Mouse (Mus musculus) macrophage (primary cell): Measurements from ENCODE around the gene Itm2b. TPM values are rescaled to one million over a fixed set of nuclear protein-coding genes. Genes with fewer than 3 reads are reported as not detected.

Experiments used
- H3K27ac ChIP-seq: fragments of 350-480 bp; formaldehyde crosslinking; 2 replicates; pipeline ENCODE4 v1.9.0; 2021
- H3K36me3 ChIP-seq: fragments of 350-480 bp; formaldehyde crosslinking; 2 replicates; pipeline ENCODE4 v1.9.0; 2021; ENCODE audit errors: inconsistent target
- H3K4me3 ChIP-seq: fragments of 350-480 bp; formaldehyde crosslinking; 2 replicates; pipeline ENCODE4 v1.9.0; 2021; ENCODE audit errors: inconsistent target
- H3K79me2 ChIP-seq: fragments of 350-480 bp; formaldehyde crosslinking; 2 replicates; pipeline ENCODE4 v1.9.0; 2021; ENCODE audit errors: inconsistent target
- WGBS: methylation state at CpG from one replicate; pipeline ENCODE4 v1.1.7; 2026; ENCODE audit warnings: inconsistent platforms; ENCODE audit not compliant: missing documents; 5-methylcytosine and 5-hydroxymethylcytosine counted together
- polyA plus RNA-seq: library from polyadenylated mRNA; stranded (reverse); fragments of 250-400 nt; gene quantifications from 3 replicates; pipeline ENCODE4 v1.2.4, GENCODE M21; 2018; ENCODE audit warnings: inconsistent platforms
- total RNA-seq, 78 experiments: library from RNA; depleted of rRNA; stranded (reverse); fragments of 250-400 nt; gene quantifications; 1 replicate in 9 of 78; 2 replicates in 24 of 78; 3 replicates in 43 of 78; 4 replicates in 2 of 78; pipeline ENCODE4 v1.2.4; 2018; ENCODE audit warnings: inconsistent platforms in 56 of 78

The Itm2b gene
- 100 to 1,000 TPM in 25 of 26 experiments, 10 to 100 TPM in 1; 99.9 to 715 (median 297) TPM for total RNA-seq (2018; cell fraction: chromatin; rRNA removed)
- 1,000 to 10,000 TPM; 2,781 to 4,191 (median 3,475) TPM for total RNA-seq (2018; cell fraction: cytosol; rRNA removed)
- 1,000 to 10,000 TPM in 24 of 26 experiments, 100 to 1,000 TPM in 2; 559 to 2,630 (median 1,649) TPM for total RNA-seq (2018; cell fraction: nucleus; rRNA removed)
- 3,192 to 6,999 TPM (median 6,128 TPM) in 3 replicates for polyA plus RNA-seq

GRCm38 (mm10) chr14:73384913-73385719 lies at the start of gene Itm2b:
Itm2b (minus strand) TSS chr14:73385289.
- WGBS: 4% methylated on average over 48 of the region's 62 CpGs
- peaks cover 57% of the 10 kb centered on the region for H3K79me2 ChIP-seq
- H3K27ac ChIP-seq: peak within 1 kb of the TSS; percentile 70
- peaks cover 5% of the 10 kb centered on the region; the same call in 1 of the 2 replicates for H3K36me3 ChIP-seq
- peak within 1 kb of the TSS; percentile 66 for H3K4me3 ChIP-seq

- Histone ChIP-seq H3K36me3 (no peaks in the 10 kb centered on the region), H3K4me3 (no peak overlapping the region), H3K27ac (peak overlapping the region; percentile 55), H3K79me2 (no peaks in the 10 kb centered on the region)
- 20% methylated on average over 6 of the region's 6 CpGs for WGBS
These were observed 48.4 kb upstream of the Itm2b start for GRCm38 (mm10) chr14:73433487-73433886.

GRCm38 (mm10) chr14:73430571-73430970 lies 45.5 kb upstream of the Itm2b start:
- 79% methylated on average over 12 of the region's 12 CpGs for WGBS
- no peaks in the 10 kb centered on the region for H3K79me2 ChIP-seq
- H3K36me3 ChIP-seq: no peaks in the 10 kb centered on the region
- no peak overlapping the region for H3K27ac ChIP-seq
- no peak overlapping the region for H3K4me3 ChIP-seq

- Histone ChIP-seq H3K36me3 (no peaks in the 10 kb centered on the region), H3K4me3 (no peak overlapping the region), H3K79me2 (no peaks in the 10 kb centered on the region), H3K27ac (no peak overlapping the region)
- 95% methylated on average over 2 of the region's 2 CpGs for WGBS
These were observed 40.5 kb upstream of the Itm2b start for GRCm38 (mm10) chr14:73425571-73426041.

- WGBS: 94% methylated on average over 6 of the region's 6 CpGs
- Histone ChIP-seq H3K79me2 (no peaks in the 10 kb centered on the region), H3K36me3 (no peaks in the 10 kb centered on the region), H3K4me3 (no peak overlapping the region), H3K27ac (no peak overlapping the region)
These were observed 39.9 kb upstream of the Itm2b start for GRCm38 (mm10) chr14:73424961-73425360.

GRCm38 (mm10) chr14:73423542-73423941 lies 38.5 kb upstream of the Itm2b start:
- Histone ChIP-seq H3K4me3 (no peak overlapping the region), H3K27ac (no peak overlapping the region), H3K79me2 (no peaks in the 10 kb centered on the region), H3K36me3 (no peaks in the 10 kb centered on the region)

GRCm38 (mm10) chr14:73422621-73423020 lies 37.5 kb upstream of the Itm2b start:
- Histone ChIP-seq H3K79me2 (no peaks in the 10 kb centered on the region), H3K4me3 (no peak overlapping the region), H3K36me3 (no peaks in the 10 kb centered on the region), H3K27ac (no peak overlapping the region)
- WGBS: 100% methylated on average over 2 of the region's 2 CpGs

GRCm38 (mm10) chr14:73421580-73421979 lies 36.5 kb upstream of the Itm2b start:
- Histone ChIP-seq H3K4me3 (no peak overlapping the region), H3K79me2 (no peaks in the 10 kb centered on the region), H3K27ac (no peak overlapping the region), H3K36me3 (no peaks in the 10 kb centered on the region)
- 87% methylated on average over 8 of the region's 9 CpGs for WGBS

GRCm38 (mm10) chr14:73420138-73420745 lies 35.2 kb upstream of the Itm2b start:
- 52% methylated on average over 4 of the region's 5 CpGs for WGBS
- Histone ChIP-seq H3K36me3 (no peaks in the 10 kb centered on the region), H3K27ac (no peak overlapping the region), H3K4me3 (no peak overlapping the region), H3K79me2 (no peaks in the 10 kb centered on the region)

GRCm38 (mm10) chr14:73416511-73416910 lies 31.4 kb upstream of the Itm2b start:
- Histone ChIP-seq H3K79me2 (no peaks in the 10 kb centered on the region), H3K36me3 (no peaks in the 10 kb centered on the region), H3K27ac (no peak overlapping the region), H3K4me3 (no peak overlapping the region)
- 85% methylated on average over 5 of the region's 5 CpGs for WGBS

- H3K27ac ChIP-seq: no peak overlapping the region
- 97% methylated on average over 13 of the region's 13 CpGs for WGBS
- no peak overlapping the region for H3K4me3 ChIP-seq
- H3K36me3 ChIP-seq: no peaks in the 10 kb centered on the region
- H3K79me2 ChIP-seq: no peaks in the 10 kb centered on the region
These were observed 30.4 kb upstream of the Itm2b start for GRCm38 (mm10) chr14:73415376-73416035.

- Histone ChIP-seq H3K79me2 (no peaks in the 10 kb centered on the region), H3K36me3 (no peaks in the 10 kb centered on the region), H3K4me3 (no peak overlapping the region), H3K27ac (no peak overlapping the region)
- WGBS: 17% methylated on average over 1 of the region's 1 CpGs
These were observed 26.6 kb upstream of the Itm2b start for GRCm38 (mm10) chr14:73411729-73412128.

- WGBS: 0% methylated on average over 3 of the region's 3 CpGs
- Histone ChIP-seq H3K79me2 (no peaks in the 10 kb centered on the region), H3K36me3 (no peaks in the 10 kb centered on the region), H3K4me3 (no peak overlapping the region), H3K27ac (peak overlapping the region; percentile 58)
These were observed 25.0 kb upstream of the Itm2b start for GRCm38 (mm10) chr14:73410083-73410482.

GRCm38 (mm10) chr14:73408223-73408845 lies 23.2 kb upstream of the Itm2b start:
- Histone ChIP-seq H3K4me3 (no peak overlapping the region), H3K79me2 (no peaks in the 10 kb centered on the region), H3K27ac (peak overlapping the region; percentile 12; the same call in 1 of the 2 replicates), H3K36me3 (no peaks in the 10 kb centered on the region)
- 39% methylated on average over 4 of the region's 4 CpGs for WGBS
